Mouse (Mus musculus): ENCODE results near the gene Aim2. TPM values are rescaled to one million over a fixed set of nuclear protein-coding genes. Genes with fewer than 3 reads are reported as not detected.

Aim2 gene
- total RNA-seq, 2 experiments from 2014 or later = 0.47 TPM; not detected in 1

- intact Hi-C loops (cut with DNase I) = no loop called here
- DNase-seq = peak; percentile 24 to 41
Observed at GRCm38 (mm10) chr1:173377380-173378112, 26.9 kb downstream of the Aim2 start.

- intact Hi-C loops (cut with DNase I) = no loop called here
- DNase-seq = no peak
Observed at GRCm38 (mm10) chr1:173381436-173381835, 30.8 kb downstream of the Aim2 start.

GRCm38 (mm10) chr1:173389431-173389830 lies 38.8 kb downstream of the Aim2 start:
- intact Hi-C loops (cut with DNase I) = no loop called here
- DNase-seq = no peak

- DNase-seq = no peak
- intact Hi-C loops (cut with DNase I) = loop anchor here (10.0 kb wide), 1 partner anchor 975 kb away; no protein-coding TSS in a partner anchor
Observed at GRCm38 (mm10) chr1:173389901-173390401, 39.3 kb downstream of the Aim2 start.

GRCm38 (mm10) chr1:173391754-173392153 lies 41.1 kb downstream of the Aim2 start:
- intact Hi-C loops (cut with DNase I) = loop anchor here (10.0 kb wide), 1 partner anchor 977 kb away; no protein-coding TSS in a partner anchor
- DNase-seq = no peak

- intact Hi-C loops (cut with DNase I) = loop anchor here (2.0 to 10.0 kb wide), 3 partner anchors 60 to 984 kb away; no protein-coding TSS in a partner anchor
Observed at GRCm38 (mm10) chr1:173398323-173398970, 47.8 kb downstream of the Aim2 start.

DNA sequence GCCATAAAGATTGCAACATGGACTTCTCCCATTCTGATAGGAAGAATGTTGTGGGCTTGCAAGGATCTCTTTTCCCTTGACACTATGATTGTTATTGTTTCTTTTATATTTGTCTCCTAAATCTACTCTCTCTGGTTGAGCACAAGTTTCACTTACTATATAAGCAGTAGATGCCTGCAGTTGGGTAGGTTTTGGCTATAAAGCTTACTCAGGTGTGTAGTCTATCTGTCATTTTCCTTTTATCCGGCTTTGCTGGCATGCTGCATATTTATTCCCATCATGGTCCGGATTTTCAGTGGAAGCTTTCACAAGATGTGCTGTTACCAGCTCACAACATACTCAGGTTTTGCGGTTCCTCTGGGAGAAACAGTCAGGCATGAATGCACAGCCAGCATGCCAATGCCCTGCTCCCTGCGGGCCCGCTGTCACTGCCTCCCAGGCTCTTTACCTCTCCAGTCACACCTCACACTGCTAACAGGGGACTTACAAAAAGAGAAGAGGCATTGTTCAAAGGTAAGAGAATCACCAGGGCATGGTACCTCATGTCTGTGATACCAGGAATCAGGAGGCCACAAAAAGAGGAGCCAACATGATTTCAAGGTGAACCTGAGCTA lies 54.1 kb downstream of the Aim2 start:
- intact Hi-C loops (cut with DNase I) = no loop called here
- no peak for DNase-seq

More at GRCm38 (mm10) chr1:173398323-173398970, 47.8 kb downstream of the Aim2 start:
- peak in 1 of 2 experiments; percentile 25 for DNase-seq

GRCm38 (mm10) chr1:173409066-173409465 lies 58.4 kb downstream of the Aim2 start:
- intact Hi-C loops (cut with DNase I) = no loop called here
- DNase-seq = no peak

GRCm38 (mm10) chr1:173411863-173412262 lies 61.2 kb downstream of the Aim2 start:
- intact Hi-C loops (cut with DNase I) = no loop called here

DNA sequence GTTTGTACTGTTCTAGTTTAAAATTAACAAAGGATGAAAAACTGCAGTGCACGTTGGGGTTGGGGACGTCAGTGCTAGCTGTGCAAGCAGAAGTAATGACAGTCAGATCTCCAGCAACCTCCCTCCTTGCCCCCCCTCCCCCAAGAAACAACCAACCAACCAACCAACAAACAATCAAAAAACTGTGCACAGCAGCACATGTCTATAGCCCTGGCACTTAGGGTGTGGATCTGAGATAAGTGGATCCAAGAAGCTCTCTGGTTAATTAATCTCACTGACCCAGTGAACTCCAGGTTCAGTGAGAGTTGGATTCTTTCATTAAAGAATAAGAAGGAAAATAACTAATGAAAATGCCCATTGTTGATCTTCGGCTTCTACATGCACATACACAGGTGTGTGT lies 64.0 kb downstream of the Aim2 start:
- intact Hi-C loops (cut with DNase I) = no loop called here
- DNase-seq = no peak

More at GRCm38 (mm10) chr1:173411863-173412262, 61.2 kb downstream of the Aim2 start:
- no peak for DNase-seq

DNA sequence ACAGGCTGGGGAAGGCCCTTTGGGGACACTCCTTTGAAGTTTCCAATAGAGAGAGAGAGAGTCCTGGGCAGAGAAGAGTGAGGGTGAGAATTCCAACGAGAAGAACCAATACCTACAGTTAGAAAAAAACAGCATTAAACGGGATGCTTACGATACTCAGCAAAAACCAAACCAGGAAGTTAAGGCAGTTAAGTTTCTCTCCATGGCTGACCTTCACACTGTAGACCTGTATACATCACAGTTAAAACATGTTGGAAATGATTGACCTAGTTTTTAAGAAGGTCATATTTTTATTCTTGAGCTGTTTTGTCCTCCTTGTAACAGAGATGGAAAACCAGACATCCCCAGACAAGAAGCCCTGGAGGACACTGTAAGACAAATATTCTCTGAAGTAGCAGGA lies 67.8 kb downstream of the Aim2 start:
- no peak for DNase-seq
- intact Hi-C loops (cut with DNase I) = no loop called here

DNA sequence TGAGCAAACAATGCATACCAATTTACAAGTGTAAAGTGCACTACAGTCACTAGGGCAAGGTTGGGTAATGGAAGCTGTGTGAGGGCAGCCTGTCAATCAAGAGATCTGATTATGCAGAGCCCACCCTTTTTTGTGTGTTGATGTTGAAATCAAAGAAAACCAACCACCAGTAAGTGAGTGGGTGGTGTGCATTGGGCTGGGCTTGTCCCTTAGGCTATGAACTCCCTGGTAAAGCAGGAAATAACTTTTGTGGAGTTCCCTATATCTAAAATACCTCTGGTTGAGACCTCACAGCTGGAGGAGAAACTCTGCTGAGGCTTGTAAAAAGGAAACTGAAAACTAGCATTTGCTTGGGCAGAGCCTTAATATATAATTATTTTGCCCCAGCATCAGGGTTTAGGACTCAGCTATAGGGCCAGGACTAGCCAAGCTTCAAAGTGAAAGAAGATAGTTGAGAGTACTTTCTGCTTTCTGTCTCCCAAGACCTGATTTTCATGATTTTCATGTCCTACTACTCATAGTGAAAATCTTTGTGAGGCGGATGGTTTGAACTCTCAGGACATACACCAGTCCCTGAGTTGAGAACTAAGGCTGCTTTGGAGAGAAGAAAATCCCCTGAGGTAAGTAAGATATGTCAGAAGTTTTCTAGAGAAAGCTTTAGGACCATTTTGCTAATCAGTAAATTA lies 68.4 kb downstream of the Aim2 start:
- no peak for DNase-seq
- intact Hi-C loops (cut with DNase I) = no loop called here

DNA sequence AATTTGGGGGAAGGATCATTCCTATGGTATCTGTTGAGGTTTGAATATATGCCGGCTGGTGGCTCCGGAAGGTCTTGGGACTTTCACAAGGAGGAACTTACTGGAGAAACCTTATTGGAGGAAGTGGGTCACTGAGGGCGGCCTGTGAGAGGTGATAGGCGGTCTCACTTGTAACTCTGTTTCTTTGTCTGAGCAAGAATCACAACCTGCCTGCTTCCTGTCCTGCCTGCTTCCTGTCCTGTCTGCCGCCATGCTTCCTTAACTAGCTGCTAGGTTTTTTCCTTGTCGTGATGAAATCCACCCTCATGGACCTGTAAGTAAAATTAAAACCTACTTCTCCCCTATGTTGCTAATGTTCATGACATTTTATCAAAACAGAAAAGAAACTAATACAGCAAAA lies 69.7 kb downstream of the Aim2 start:
- DNase-seq = no peak
- intact Hi-C loops (cut with DNase I) = no loop called here

DNA sequence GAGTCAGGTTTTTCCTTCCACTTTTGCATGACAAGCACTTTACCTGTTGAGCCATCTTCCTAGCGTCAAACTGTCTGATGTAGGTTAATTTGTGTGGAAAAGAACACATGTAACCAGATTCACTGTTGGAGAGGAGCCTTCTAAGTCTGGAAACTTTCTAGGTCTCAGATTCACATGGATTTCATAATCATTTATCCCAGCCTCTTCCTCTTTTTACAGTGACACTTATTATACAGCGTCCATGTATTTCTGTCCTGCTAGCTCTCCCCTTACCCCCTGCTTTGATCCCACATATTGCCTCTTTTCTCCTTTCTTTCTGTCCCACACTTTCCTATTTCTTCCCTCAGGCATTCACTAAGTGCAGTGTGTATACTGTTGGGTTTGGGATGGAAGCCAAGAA lies 75.7 kb downstream of the Aim2 start:
- no peak for DNase-seq
- intact Hi-C loops (cut with DNase I) = no loop called here

GRCm38 (mm10) chr1:173427385-173427784 lies 76.7 kb downstream of the Aim2 start:
- intact Hi-C loops (cut with DNase I) = no loop called here
- DNase-seq = no peak

- intact Hi-C loops (cut with DNase I) = no loop called here
- DNase-seq = no peak
Observed at GRCm38 (mm10) chr1:173429995-173430699, 79.5 kb downstream of the Aim2 start.

DNA sequence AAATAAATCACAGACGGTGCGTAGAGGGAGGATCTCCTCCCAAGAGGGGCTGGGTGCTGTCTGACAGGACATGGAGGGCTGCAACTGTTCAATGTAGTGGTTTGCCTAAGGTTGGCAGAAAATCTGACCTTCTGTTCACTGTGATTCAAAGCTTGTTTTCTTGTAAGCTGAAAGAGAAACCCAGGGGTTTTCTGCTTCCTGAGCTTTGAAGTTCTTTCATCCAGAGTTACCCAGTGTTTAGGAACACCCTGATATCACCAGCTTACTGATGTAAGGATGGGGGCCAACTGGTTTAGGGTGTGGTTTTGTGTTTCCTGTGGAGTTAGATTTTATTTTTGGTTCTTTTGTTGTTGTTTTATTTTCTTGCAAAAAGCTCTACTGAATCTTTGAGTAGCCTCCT lies 81.7 kb downstream of the Aim2 start:
- no peak for DNase-seq
- intact Hi-C loops (cut with DNase I) = no loop called here

DNA sequence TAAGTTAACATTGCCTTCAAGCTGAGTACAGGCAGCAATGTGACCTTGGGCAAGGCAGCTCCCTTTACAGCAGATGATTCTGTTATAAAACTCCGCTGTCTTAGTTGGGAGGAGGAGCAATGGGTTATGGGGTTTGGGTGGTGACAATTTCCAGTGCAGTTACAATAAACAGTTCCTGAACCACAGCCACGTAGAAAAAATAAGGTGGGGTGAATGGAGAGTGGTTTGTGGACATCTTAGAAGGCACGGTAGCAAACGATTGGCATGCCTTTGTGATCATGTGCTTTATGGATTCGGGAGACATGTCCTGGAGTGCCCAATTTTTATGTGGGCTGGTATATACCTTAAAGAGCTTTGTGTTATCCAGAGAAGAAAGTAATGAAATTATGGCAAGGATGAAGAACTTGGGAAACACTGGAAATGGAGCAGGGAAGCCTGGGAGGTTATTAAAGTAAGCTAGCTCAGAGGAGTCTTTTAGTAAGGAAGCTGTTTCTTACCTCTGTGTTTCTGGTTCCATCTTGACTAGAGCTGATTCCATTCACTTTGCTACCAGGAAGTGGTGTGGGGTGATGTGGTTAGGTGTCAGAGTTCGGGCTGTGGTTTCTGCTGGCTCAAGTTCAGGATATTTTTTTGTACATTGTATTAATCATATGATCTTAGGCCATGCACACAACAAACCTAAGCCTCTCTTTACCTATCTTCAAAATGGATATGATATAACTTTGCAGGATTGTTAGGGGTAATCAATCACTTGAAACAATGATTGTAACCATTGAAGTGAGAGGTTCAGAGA lies 86.7 kb downstream of the Aim2 start:
- intact Hi-C loops (cut with DNase I) = no loop called here
- DNase-seq = no peak

DNA sequence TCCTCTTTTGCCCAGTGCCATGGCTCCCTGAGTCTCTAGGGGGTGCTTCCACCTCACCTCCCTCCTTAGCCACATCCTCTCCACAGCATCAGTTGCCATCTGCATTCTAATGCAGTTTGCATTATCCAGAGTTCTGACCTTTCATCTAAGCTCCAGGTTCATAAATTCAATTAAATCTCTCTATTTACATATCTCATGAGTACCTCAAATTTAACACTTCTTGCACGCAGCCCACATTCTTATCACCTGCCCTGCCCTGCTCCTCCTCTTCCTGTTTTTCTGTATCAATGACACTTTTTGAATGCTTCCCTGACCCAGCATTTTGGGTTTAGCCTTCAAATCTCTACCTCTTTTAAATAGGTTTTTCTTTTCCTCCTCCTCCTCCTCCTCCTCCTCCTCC lies 90.0 kb downstream of the Aim2 start:
- DNase-seq = no peak
- intact Hi-C loops (cut with DNase I) = no loop called here

Data from gastrocnemius, postnatal 36 days (tissue).